Mouse (Mus musculus): ENCODE data around the gene Unk.

GRCm38 (mm10) chr11:116014821-116015220 is 15.3 kb upstream of the Unk start:
- TF ChIP-seq EP300 (IDR thresholded peaks at IDR 0.05): no peak
- TF ChIP-seq CTCF (IDR thresholded peaks at IDR 0.05): no peak

All from lung, postnatal 0 days (tissue).